Mouse (Mus musculus) myocyte (in vitro differentiated cells): ENCODE measurements around the gene Tamm41. TPM values are rescaled to one million over a fixed set of nuclear protein-coding genes. Genes with fewer than 3 reads are reported as not detected.

Source experiments
- H3K27me3 ChIP-seq: one replicate; pipeline ENCODE4 v1.6.1; 2011; ENCODE audit not compliant: control insufficient read depth, insufficient read depth, insufficient read length
- H3K36me3 ChIP-seq: one replicate; pipeline ENCODE4 v1.6.1; 2011; ENCODE audit not compliant: control insufficient read depth, insufficient read depth
- H3K4me2 ChIP-seq: one replicate; pipeline ENCODE4 v1.6.1; 2011; ENCODE audit warnings: low read depth, control low read depth
- H3K4me3 ChIP-seq: one replicate; pipeline ENCODE4 v1.5.1; 2011; ENCODE audit warnings: mild to moderate bottlenecking, control low read depth, moderate library complexity
- H3K79me2 ChIP-seq: one replicate; pipeline ENCODE4 v1.6.1; 2011; ENCODE audit not compliant: control insufficient read depth, insufficient read depth
- H3ac ChIP-seq: one replicate; pipeline ENCODE4 v1.6.1; 2011; ENCODE audit not compliant: control insufficient read depth, insufficient read length
- CEBPB ChIP-seq: IDR thresholded peaks from 2 replicates; pipeline ENCODE4 v1.6.1; 2011; ENCODE audit warnings: mild to moderate bottlenecking, moderate library complexity; ENCODE audit not compliant: poor library complexity, insufficient read depth, severe bottlenecking
- E2F4 ChIP-seq: IDR thresholded peaks from one replicate; pipeline ENCODE4 v1.6.1; 2011; ENCODE audit warnings: mild to moderate bottlenecking, control low read depth, moderate library complexity; ENCODE audit not compliant: insufficient read depth
- MAX ChIP-seq: IDR thresholded peaks from one replicate; pipeline ENCODE4 v1.6.1; 2011; ENCODE audit warnings: low read depth, mild to moderate bottlenecking, control low read depth
- MYOD1 ChIP-seq, 3 experiments: IDR thresholded peaks; one replicate each; pipeline ENCODE4 v1.6.1; 2011; ENCODE audit warnings: control low read depth in 2 of 3, low read depth in 2 of 3, mild to moderate bottlenecking in 2 of 3, moderate library complexity in 1 of 3; ENCODE audit not compliant: insufficient read length in 2 of 3, control insufficient read depth in 1 of 3
- MYOG ChIP-seq, 3 experiments: IDR thresholded peaks; one replicate each; pipeline ENCODE4 v1.6.1; 2011; ENCODE audit warnings: control low read depth in 2 of 3, low read depth in 2 of 3, mild to moderate bottlenecking in 2 of 3; ENCODE audit not compliant: insufficient read length in 2 of 3, control insufficient read depth in 1 of 3, insufficient read depth in 1 of 3
- POLR2A ChIP-seq: IDR thresholded peaks from one replicate; pipeline ENCODE4 v1.6.1; 2011; ENCODE audit warnings: low read depth, mild to moderate bottlenecking, control low read depth, moderate library complexity; ENCODE audit not compliant: insufficient read length
- POLR2AphosphoS2 ChIP-seq: IDR thresholded peaks from one replicate; pipeline ENCODE4 v1.6.1; 2011; ENCODE audit warnings: low read depth, control low read depth; ENCODE audit not compliant: insufficient read length
- REST ChIP-seq: IDR thresholded peaks from one replicate; pipeline ENCODE4 v1.6.1; 2011; ENCODE audit warnings: mild to moderate bottlenecking, control low read depth, moderate library complexity; ENCODE audit not compliant: insufficient read depth, insufficient read length
- SRF ChIP-seq: IDR thresholded peaks from one replicate; pipeline ENCODE4 v1.6.1; 2011; ENCODE audit warnings: low read depth; ENCODE audit not compliant: control insufficient read depth, insufficient read length
- TCF12 ChIP-seq: IDR thresholded peaks from one replicate; pipeline ENCODE4 v1.6.1; 2011; ENCODE audit warnings: mild to moderate bottlenecking, control low read depth; ENCODE audit not compliant: poor library complexity, insufficient read depth, severe bottlenecking
- TCF3 ChIP-seq: IDR thresholded peaks from one replicate; pipeline ENCODE4 v1.6.1; 2011; ENCODE audit warnings: low read depth, control low read depth; ENCODE audit not compliant: insufficient read length
- USF1 ChIP-seq: IDR thresholded peaks from one replicate; pipeline ENCODE4 v1.6.1; 2011; ENCODE audit warnings: low read depth, mild to moderate bottlenecking, control low read depth, moderate library complexity
- polyA plus RNA-seq: library from polyadenylated mRNA; unstranded; fragments of >200 nt; fragmentation: generic; extraction: Trizol; gene quantifications from one replicate; pipeline ENCODE4 v1.2.1, GENCODE M21; 2012; ENCODE audit warnings: missing spikeins

The Tamm41 gene
- polyA plus RNA-seq, 1 experiment = 21.9 TPM

- Histone ChIP-seq H3K36me3 (no peaks in the 10 kb centered on the region), H3K4me3 (no peak overlapping the region), H3K27me3 (no peaks in the 10 kb centered on the region), H3K79me2 (no peaks in the 10 kb centered on the region), H3ac (no peak overlapping the region), H3K4me2 (no peak overlapping the region)
- TF ChIP-seq USF1 (no peak), CEBPB (no peak), TCF12 (no peak), SRF (no peak), MYOG (IDR thresholded peaks at IDR 0.05; ENCODE audit: control insufficient read depth in 1 of 3, insufficient read depth in 1 of 3, insufficient read length in 2 of 3, low read depth in 2 of 3) (no peak), E2F4 (no peak), REST (no peak), TCF3 (no peak), MYOD1 (IDR thresholded peaks at IDR 0.05; ENCODE audit: control insufficient read depth in 1 of 3, insufficient read length in 2 of 3, low read depth in 2 of 3) (no peak), POLR2A (no peak), MAX (no peak), POLR2AphosphoS2 (no peak)
These were observed 43.6 kb downstream of the Tamm41 start for GRCm38 (mm10) chr6:114994079-114994478.

GRCm38 (mm10) chr6:114993659-114994058, 44.0 kb downstream of the Tamm41 start:
- TF ChIP-seq TCF12 (no peak), MYOD1 (IDR thresholded peaks at IDR 0.05; ENCODE audit: control insufficient read depth in 1 of 3, insufficient read length in 2 of 3, low read depth in 2 of 3) (no peak), TCF3 (no peak), MAX (no peak), MYOG (IDR thresholded peaks at IDR 0.05; ENCODE audit: control insufficient read depth in 1 of 3, insufficient read depth in 1 of 3, insufficient read length in 2 of 3, low read depth in 2 of 3) (no peak), E2F4 (no peak)
- Histone ChIP-seq H3K4me3 (no peak overlapping the region), H3K4me2 (no peak overlapping the region), H3K79me2 (no peaks in the 10 kb centered on the region), H3ac (no peak overlapping the region), H3K36me3 (no peaks in the 10 kb centered on the region), H3K27me3 (no peaks in the 10 kb centered on the region)

- Histone ChIP-seq H3ac (no peak overlapping the region), H3K4me2 (no peak overlapping the region), H3K79me2 (no peaks in the 10 kb centered on the region), H3K27me3 (no peaks in the 10 kb centered on the region), H3K36me3 (no peaks in the 10 kb centered on the region), H3K4me3 (no peak overlapping the region)
- TF ChIP-seq TCF3 (no peak), REST (no peak), MAX (no peak), POLR2A (no peak), USF1 (no peak), E2F4 (no peak)
These were observed 45.8 kb downstream of the Tamm41 start for GRCm38 (mm10) chr6:114991909-114992308.

GRCm38 (mm10) chr6:114988619-114988980, 49.1 kb downstream of the Tamm41 start:
- H3K36me3 ChIP-seq = no peaks in the 10 kb centered on the region
- no peak overlapping the region for H3K4me3 ChIP-seq
- no peaks in the 10 kb centered on the region for H3K79me2 ChIP-seq
- H3ac ChIP-seq = no peak overlapping the region
- no peak for TF ChIP-seq SRF
- no peak for TF ChIP-seq MYOG (IDR thresholded peaks at IDR 0.05; ENCODE audit: control insufficient read depth in 1 of 3, insufficient read depth in 1 of 3, insufficient read length in 2 of 3, low read depth in 2 of 3)
- TF ChIP-seq REST = no peak
- no peak for TF ChIP-seq POLR2AphosphoS2
- TF ChIP-seq MYOD1 (IDR thresholded peaks at IDR 0.05; ENCODE audit: control insufficient read depth in 1 of 3, insufficient read length in 2 of 3, low read depth in 2 of 3) = no peak
- no peak for TF ChIP-seq TCF3
- TF ChIP-seq CEBPB = no peak
- TF ChIP-seq TCF12 = no peak
- no peak for TF ChIP-seq POLR2A
- no peak for TF ChIP-seq MAX
- TF ChIP-seq E2F4 = no peak
- TF ChIP-seq USF1 = no peak
- no peaks in the 10 kb centered on the region for H3K27me3 ChIP-seq
- H3K4me2 ChIP-seq = no peak overlapping the region

DNA sequence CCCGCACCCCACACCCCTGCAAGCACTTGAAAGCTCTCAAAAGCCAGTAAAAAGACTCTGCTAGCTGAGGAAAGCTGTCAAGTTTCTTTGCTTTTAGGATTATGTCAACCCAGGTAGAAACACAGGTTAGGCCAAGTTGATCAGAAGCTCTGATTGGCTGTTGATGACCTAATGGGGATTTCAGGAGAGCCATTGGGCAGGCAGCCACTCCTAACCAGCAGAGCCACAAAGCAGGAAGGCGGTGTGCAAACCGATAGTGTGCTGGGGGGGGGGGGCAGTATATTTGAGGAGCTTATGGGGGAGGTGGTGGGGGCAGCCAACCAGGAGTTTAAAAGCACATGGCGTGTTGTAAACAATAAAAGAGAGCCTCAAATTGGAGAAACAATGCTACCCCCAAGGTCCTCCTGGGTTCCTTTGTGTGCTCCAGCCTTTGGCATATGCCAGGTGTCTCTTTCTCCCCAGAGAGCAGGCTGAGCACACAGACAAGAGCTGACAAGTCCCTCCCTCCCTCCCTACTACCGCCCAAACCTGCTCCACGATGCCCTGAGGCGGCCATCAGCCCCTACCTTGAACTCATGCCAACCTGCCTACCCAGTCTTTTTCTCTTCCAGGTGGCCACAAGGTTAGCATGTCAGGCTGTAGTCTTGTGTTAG, 49.6 kb downstream of the Tamm41 start:
- H3K4me2 ChIP-seq = no peak overlapping the region
- no peaks in the 10 kb centered on the region for H3K36me3 ChIP-seq
- no peaks in the 10 kb centered on the region for H3K27me3 ChIP-seq
- no peaks in the 10 kb centered on the region for H3K79me2 ChIP-seq
- no peak overlapping the region for H3ac ChIP-seq
- TF ChIP-seq USF1 (no peak), REST (no peak), MAX (no peak), MYOD1 (IDR thresholded peaks at IDR 0.05; ENCODE audit: control insufficient read depth in 1 of 3, insufficient read length in 2 of 3, low read depth in 2 of 3) (no peak), E2F4 (no peak), CEBPB (no peak), MYOG (IDR thresholded peaks at IDR 0.05; ENCODE audit: control insufficient read depth in 1 of 3, insufficient read depth in 1 of 3, insufficient read length in 2 of 3, low read depth in 2 of 3) (no peak), TCF12 (no peak), POLR2A (no peak), TCF3 (no peak), POLR2AphosphoS2 (no peak), SRF (no peak)
- H3K4me3 ChIP-seq = no peak overlapping the region
